Mouse (Mus musculus): Measurements from ENCODE around the gene Timd2. TPM values are rescaled to one million over a fixed set of nuclear protein-coding genes. Genes with fewer than 3 reads are reported as not detected.
"Not testable (repeated sequence)": the region's sequence is repeated elsewhere in the genome, so short reads cannot be mapped to it uniquely, and the experiment has no call there.

Timd2 gene
- not detected for total RNA-seq (2021)
- long read RNA-seq, experiment 1, result 0 reads
- long read RNA-seq, experiment 2, result 0 reads

DNA sequence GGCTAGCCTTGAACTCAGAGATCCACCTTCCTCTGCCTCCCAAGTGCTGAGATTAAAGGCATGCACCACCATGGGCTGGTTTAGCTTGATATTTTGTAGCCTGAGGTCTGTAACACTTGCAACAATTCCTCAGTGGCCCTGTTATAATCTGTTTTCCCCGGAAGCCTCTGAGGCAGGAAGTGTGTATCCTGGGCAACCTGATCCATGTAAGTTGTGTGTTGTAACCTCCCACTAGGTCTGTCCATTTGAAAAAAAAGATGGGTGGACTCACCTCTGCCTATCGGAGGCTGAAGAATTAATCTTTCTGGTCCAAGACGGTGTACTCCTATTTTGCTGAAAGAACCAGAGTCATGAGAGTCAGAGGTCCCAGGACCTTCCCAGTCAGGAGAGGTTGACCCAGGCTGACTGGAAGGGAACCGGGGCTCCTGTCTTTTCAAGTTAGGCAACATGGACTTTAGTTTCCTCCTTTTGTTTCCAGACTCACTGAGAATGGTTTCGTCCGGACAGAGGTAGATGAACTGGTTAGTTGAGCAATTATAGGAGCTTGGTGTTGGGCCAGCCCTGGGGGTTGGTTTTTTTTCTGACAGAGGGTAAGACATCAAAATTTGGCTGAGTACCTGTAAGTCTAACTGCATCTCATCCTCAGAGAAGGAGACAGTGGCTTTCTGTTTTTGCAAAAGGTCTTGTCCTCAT, at the start of gene Timd2:
Timd2 (minus strand) TSS at position 398 of the 693 bp plus-strand sequence.
- intact Hi-C loops (cut with DNase I), result no loop called here
- DNase-seq, result no peak

DNA sequence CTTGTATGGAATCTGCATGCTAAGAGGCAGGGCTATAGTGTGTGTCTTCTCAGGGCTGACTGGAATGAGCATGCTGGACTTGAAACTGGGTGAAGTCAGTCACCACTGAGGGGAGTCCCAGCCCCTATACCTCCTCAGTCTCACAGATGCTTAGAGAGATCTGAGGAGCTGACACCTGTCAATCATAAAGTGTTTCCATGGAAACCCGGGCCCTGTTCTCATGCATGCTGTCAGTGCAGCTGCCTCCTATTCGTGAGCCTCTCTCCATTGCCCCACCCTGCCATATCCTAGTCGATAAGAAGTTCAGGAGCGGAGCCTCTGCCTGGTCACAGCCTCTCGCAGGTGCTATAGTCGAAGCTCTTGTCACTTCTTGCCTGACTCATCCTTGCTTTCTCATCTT, 48.9 kb upstream of the Timd2 start:
- intact Hi-C loops (cut with DNase I); DNase-seq: not testable (repeated sequence)

DNA sequence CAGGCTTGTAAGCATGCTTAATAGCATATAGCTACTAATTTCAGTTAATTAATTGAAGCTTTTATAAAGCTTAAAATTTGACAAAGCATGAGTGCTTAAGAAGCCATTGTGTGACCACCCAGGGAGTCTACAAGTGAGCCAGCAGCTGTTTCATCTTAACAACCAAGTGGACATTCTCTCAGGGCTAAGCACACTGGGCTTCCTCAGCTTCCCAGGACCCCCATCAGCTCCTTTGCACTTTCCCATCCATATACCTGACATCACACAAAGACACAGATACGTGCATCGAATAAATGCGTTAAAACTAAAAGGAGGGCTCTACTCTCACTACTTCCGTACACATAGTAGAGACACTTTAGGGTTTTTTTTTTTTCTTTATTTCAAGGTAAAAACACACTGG, 47.8 kb upstream of the Timd2 start:
- no peak for DNase-seq
- intact Hi-C loops (cut with DNase I), result no loop called here

DNA sequence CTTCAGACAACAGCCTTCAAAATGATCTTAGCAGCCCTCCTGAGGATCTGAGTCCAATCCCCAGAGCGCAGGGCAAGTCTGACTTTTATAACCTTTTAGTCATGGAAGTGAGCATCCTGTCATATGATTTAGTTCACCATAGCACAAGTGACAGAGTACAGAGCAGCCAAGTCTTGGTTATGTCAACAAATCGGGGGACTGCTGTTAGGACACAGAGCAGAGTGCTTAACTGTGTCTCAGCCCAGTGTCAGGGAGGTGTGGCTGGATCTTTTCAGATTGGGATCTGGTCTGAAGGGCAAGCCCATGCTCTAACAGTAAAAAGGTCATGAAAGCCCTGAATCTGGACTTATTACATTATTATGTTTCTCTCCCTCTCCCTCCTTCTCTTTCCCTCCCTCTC, 46.8 kb upstream of the Timd2 start:
- intact Hi-C loops (cut with DNase I), result no loop called here

DNA sequence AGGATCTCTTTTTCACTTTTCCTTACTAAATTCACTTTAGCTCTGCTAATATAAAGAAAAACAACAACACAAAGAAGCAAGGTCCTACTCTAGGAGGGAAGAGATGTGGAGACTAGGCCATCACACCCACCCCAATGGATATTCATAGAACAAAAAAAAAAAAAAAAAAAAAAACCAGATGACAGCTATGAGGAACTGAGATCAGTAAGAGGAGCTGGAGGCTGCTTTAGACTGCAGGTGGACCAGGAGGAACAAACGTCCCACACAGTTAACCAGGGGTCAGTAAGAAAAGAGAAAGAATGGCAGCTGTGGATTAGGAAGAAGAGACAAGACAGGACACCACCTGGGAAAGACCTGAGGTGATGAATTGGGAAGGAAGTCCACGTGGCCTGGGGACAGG, 41.1 kb upstream of the Timd2 start:
- no peak for DNase-seq

More for the DNA sequence above, 46.8 kb upstream of the Timd2 start:
- DNase-seq, result no peak

DNA sequence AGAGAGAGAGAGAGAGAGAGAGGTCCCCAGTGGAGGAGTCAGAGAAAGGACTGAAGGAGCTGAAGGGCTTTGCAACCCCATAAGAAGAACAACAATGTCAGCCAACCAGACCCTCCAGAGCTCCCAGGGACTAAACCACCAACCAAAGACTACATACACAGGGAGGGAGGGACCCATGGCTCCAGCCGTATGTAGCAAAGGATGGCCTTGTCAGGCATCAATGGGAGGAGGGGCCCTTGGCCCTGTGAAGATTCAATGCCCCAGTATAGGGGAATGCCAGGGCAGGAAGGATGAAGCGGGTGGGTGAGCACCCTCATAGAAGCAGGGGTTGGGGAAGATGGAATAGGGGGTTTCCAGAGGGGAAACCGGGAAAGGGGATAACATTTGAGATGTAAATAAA, 34.9 kb upstream of the Timd2 start:
- intact Hi-C loops (cut with DNase I), result no loop called here
- no peak for DNase-seq

More for the DNA sequence above, 41.1 kb upstream of the Timd2 start:
- intact Hi-C loops (cut with DNase I), result no loop called here

DNA sequence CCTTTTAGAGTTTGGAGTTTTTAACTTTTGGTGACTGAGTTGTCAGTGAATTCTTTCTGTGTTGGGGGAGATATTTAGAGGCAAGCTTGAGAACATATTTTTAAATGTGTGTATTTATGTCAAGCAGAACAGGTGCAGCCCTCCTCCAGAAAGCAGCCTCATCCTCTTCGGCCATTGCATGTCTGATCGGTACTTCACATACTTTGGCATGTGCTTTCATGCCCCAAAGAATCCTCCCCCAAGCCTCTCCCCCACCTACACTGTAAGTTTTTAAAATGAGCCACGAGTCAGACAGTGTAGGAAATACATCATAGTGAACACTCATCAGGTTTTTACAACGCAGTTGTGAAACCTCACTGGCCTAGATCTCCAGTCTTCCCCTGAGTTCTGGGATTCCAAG, 34.0 kb upstream of the Timd2 start:
- no peak for DNase-seq
- intact Hi-C loops (cut with DNase I), result no loop called here

DNA sequence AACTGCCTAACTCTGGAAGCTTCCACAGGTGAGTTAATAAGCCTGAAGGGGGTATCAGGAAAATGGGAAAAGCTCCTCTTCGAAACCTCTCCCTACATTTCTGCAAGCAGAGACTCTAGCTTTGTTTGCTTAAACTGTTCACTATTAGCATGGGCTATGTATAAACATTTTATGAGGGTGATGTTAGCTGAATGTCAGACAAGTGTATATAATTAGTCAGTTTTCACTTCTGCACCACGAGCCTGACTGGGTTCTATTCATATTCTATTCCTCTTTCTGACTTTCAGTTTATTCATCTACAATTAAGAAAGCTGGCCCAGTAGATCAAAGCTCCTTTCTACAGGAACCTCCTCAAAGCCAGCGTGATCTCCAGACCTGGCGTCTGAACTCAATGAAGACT, 32.6 kb upstream of the Timd2 start:
- intact Hi-C loops (cut with DNase I), result no loop called here
- no peak for DNase-seq

DNA sequence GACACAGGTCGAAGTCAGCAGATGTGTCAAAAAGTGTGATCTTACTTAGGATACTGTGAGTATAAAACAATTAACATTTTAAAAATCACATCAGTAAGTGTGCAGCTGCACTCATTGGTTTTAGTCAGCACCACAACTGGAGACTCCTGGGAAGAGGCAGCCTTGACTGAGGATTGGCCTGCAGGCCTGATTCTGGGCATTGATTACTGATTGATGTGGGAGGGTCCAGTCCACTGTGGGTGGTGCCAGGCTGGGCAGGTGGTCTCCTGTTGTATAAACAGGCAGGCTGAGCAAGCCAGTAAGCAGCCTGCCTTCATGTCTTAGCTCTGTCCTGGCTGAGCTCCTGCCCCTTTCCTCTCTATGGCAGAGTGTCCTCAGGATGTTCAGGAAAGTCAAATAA, 28.2 kb upstream of the Timd2 start, which contains the start of gene Havcr1:
Havcr1 (plus strand) TSS at position 5 of the 400 bp plus-strand sequence.
- DNase-seq; intact Hi-C loops (cut with DNase I): not testable (repeated sequence)

DNA sequence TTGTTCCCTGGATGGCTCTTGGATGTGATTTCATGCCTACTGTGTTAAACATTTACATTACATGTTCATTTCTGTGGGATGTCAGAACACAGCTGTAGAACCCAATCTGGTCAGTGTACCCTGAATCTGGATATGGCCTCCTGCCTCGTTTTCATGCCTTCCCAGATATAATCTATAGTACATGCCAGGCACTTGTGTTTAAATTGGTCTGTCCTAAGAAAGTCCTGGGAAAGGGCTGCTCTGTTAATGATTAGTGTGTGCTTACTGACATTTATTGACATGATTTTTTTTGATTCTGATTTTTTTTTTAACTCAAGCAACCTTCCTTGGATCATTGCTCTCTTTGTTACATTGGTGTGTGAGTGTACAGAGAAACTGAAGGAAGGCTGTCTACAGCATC, 27.8 kb upstream of the Timd2 start:
- intact Hi-C loops (cut with DNase I), result no loop called here
- DNase-seq, result no peak

DNA sequence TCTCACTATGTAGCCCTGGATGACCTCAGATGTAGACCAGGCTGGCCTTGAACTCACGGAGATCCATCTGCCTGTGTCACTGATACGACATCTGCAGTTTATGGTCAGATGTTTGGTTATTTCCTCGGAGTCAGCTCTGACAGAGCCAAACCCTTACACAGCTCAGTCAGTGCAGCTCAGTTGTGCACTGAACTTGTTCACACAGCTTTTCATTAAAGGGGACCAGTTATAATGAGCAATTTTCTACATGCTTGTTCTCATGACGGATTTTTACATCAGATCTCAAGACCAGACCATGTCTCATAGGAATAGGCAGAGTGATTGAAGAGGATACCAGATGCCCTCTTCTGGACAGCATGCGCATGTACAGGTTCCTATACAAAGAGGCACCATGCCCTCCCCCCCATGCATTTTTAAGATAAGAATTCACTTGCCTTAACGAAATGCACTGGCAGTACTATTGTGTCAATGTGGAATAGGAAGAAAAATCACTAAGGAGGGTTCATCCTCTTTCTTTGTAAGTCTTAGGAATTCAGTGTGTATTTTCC, 26.5 kb upstream of the Timd2 start:
- DNase-seq, result no peak
- intact Hi-C loops (cut with DNase I), result no loop called here

DNA sequence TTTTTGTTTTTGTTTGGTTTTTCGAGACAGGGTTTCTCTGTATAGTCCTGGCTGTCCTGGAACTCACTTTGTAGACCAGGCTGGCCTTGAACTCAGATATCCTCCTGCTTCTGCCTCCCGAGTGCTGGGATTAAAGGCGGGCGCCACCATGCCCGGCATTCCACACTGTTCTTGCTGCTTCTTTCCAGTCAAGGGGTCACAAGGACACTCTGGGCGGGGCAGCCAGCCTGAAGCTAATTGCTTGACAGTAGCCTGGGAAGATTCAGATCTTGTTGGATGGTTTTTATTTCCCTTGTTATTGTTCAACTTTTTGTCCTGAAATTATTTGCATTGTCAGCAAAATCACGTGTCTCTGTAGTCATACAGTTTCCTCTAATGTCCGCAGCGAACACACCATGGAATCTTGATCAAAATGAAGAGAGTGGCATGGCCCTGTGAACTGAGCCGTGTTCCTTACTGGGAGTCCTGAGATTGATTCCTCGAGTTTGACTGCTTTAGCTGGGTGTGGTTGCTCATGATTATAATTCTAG, 24.7 kb upstream of the Timd2 start:
- no peak for DNase-seq
- intact Hi-C loops (cut with DNase I), result no loop called here

DNA sequence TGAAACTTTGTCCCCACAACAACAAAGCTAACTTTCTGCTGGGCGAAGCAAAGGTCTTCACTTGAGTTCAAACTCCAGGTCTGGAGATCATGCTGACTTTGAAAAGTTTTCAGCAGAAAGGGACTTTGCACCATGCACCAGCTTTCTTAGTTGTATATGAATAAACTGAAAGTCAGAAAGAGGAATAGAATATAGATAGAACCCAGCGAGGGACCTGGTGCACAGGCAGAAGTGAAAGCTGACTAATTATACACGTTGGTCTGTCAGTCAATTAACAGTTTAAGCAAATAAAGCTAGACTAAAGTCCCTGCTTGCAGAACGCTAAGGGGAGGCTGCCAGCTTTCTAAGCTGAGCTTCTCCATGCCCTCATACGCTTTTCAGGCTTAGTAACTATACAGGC, 8.0 kb downstream of the Timd2 start:
- DNase-seq, result no peak
- intact Hi-C loops (cut with DNase I), result no loop called here

DNA sequence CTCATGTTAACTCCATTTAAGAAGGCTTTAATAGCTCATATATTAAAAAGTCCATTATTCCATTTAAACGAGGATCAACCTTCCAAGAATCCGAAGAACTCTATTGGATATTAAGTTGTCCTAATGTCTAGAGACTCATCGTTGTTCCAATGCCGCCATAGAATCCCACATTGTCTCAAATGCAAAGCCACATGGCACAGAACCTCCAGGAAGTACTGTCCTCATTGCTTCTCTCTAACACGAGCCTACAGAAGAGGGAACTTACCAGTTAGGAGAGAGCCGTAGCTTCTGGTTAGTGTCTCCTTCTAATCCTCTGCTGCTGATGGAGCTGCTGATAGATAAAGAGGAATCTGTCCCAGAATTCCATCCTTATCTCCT, 8.6 kb downstream of the Timd2 start:
- no peak for DNase-seq
- intact Hi-C loops (cut with DNase I), result no loop called here

DNA sequence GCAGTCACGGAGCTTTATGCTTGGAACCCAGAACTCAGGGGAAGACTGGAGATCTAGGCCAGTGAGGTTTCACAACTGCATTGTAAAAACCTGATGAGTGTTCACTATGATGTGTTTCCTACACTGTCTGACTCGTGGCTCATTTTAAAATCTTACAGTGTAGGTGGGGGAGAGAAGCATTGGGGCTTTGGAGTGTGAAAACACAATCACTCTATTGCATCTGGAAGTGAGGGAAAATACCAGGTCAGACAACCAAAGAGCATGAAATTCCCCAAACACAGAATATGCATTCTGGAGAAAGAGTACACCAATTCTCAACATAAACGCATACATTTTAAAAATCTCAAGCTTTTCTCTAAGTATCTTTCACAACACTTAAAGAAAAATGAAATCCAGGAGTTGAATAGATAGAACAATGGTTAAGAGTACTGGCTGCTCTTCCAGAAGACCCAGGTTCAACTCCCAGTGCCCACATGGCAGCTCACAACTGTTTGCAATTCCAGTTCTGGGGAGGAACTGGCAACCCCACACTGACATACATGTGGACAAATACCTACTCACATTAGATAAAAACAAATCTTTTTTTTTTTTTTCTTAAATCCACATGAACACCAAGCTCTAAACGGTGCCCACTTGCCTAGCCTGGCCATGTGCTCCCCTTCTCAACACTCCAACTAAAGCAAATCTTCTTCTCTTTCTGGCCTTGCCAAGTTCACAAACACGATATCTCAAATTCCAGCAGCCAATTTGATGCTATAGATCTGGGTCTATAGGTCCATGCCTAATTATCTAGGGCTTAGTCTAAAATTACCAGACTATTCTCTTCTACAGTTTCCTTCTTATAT, 9.2 kb downstream of the Timd2 start:
- intact Hi-C loops (cut with DNase I), result no loop called here
- DNase-seq, result no peak

DNA sequence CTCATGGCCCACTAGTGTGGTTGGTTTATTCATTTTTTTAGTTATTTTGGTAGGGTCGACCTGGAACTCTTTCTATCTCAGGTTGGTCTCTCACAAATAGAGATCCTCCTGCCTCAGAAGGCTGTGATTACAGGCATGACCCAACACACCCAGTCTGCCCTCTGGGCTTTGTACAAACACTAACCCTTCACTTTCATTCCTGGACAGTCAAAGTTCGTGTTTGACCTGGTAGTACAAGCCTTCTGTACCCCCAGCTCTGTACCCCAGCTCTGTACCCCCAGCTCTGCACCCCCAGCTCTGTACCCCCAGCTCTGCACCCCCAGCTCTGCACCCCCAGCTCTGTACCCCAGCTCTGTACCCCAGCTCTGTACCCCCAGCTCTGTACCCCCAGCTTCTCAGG, 11.0 kb downstream of the Timd2 start:
- intact Hi-C loops (cut with DNase I); DNase-seq: not testable (repeated sequence)

DNA sequence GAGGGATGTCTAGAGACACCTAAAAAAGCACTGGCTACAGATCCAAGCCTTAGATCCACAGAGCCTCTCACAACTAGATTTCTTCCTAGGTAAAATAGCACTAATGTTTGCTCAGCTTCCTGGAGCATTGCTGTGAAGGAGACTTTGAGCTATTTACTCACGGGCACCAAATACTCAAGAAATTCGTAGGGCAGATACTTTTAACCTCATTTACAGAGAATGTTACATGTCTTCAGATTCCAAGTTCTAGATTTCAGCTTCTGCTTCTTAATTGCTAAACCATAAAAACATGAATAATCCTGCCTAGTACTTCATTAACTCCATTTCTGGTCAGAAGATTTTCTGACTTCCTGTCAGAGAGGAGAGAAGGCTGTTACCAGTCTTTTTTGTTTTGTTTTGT, 16.7 kb downstream of the Timd2 start:
- intact Hi-C loops (cut with DNase I), result no loop called here
- no peak for DNase-seq

DNA sequence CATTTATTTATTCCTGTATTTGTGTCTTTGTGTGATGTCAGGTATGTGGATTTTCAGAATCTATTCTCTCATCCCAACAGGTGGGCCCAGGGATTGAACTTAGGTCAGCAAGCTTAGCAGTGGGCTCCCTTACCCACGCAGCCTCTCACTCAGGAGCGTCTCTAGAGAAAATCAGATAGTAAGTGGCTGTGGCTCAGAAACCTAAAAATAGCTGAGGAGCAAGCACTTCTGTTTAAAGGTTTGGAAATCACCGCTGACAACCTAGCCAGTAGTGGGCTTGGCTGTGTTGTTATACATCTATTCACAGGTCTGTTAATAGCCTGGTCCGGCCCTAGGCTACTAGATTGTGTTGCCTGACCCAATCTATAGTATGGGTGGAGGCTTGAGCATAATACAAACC, 23.1 kb downstream of the Timd2 start:
- DNase-seq, result no peak
- intact Hi-C loops (cut with DNase I), result no loop called here

DNA sequence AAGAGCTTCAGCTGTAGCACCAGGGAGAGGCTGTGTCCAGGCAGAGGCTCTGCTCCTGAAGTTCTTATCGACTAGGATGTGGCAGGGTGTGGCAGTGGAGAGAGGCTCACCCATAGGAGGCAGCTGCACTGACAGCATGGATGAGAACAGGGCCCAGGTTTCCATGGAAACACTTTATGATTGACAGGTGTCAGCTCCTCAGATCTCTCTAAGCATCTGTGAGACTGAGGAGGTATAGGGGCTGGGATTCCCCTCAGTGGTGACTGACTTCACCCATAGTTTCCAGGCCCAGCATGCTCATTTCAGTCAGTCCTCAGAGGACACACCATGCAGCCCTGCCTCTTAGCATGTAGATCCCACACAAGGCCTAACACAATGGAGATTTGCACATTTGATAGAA, 24.0 kb downstream of the Timd2 start:
- intact Hi-C loops (cut with DNase I), result no loop called here
- DNase-seq, result no peak

DNA sequence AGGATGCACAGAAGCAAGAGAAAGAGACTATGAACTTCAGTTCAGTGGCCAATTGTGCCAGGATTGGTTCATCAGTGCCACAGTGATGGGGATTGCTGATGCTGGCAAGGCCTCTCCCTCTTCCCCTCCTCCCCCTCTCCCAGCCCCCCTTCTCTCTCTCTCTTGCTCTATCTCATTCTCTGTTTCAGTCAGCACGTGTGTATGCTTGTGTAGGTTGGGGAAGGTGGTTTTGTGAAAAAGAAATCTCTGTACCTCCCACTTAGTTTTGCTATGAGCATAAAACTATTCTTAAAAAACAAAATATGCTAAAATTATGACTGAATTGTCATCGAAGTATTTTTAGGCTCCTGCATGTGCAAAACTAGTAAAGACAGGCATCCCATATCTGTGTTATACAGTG, 38.9 kb downstream of the Timd2 start:
- intact Hi-C loops (cut with DNase I), result no loop called here
- no peak for DNase-seq

DNA sequence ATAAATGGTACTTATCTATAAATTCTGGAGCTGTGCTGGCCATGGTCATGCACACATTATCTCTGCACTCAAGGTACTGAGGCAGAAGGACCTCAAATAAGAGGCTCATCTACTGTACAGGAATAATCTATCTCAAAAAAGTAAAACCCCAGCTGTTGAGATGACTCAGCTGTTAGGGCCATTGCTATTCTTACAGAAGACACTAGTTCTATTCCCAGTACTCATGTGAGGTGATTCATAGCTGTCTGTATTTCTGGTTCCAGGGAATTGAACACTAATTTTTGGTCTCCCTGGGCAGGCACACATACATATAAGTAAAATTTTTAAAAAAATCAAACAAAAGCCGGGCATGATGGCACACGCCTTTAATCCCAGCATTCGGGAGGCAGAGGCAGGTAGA, 39.8 kb downstream of the Timd2 start:
- intact Hi-C loops (cut with DNase I), result no loop called here
- DNase-seq, result no peak

Data from heart, postnatal 14 days (tissue).